Mouse (Mus musculus) intestine, embryonic 15.5 days (tissue): ENCODE measurements around the gene Clic1. TPM values are rescaled to one million over a fixed set of nuclear protein-coding genes. Genes with fewer than 3 reads are reported as not detected.

Source experiments
- ATAC-seq: fragments of 200-750 bp; cut with Nextera tagmentation; 2 replicates; pipeline ENCODE4 v1.8.0; 2017; ENCODE audit warnings: moderate TSS enrichment, moderate library complexity
- H3K27ac ChIP-seq: fragments of 300-500 bp; sonication (generic); 2 replicates; pipeline ENCODE4 v1.5.1; 2015; ENCODE audit warnings: mild to moderate bottlenecking, inconsistent platforms
- H3K27me3 ChIP-seq: fragments of 300-500 bp; sonication (generic); replicated peaks from 2 replicates; pipeline ENCODE4 v1.6.1; 2015; ENCODE audit warnings: inconsistent platforms
- H3K36me3 ChIP-seq: fragments of 300-500 bp; sonication (generic); 2 replicates; pipeline ENCODE4 v1.6.1; 2015; ENCODE audit warnings: inconsistent platforms
- H3K4me1 ChIP-seq: fragments of 300-500 bp; sonication (generic); replicated peaks from 2 replicates; pipeline ENCODE4 v1.6.1; 2015; ENCODE audit warnings: inconsistent platforms
- H3K4me2 ChIP-seq: fragments of 300-500 bp; sonication (generic); replicated peaks from 2 replicates; pipeline ENCODE4 v1.6.1; 2015; ENCODE audit warnings: mild to moderate bottlenecking, inconsistent platforms
- H3K4me3 ChIP-seq: fragments of 300-500 bp; sonication (generic); replicated peaks from 2 replicates; pipeline ENCODE4 v1.5.1; 2015; ENCODE audit warnings: inconsistent platforms
- H3K9ac ChIP-seq: fragments of 300-500 bp; sonication (generic); 2 replicates; pipeline ENCODE4 v1.6.1; 2015; ENCODE audit warnings: inconsistent platforms
- H3K9me3 ChIP-seq: fragments of 300-500 bp; sonication (generic); 2 replicates; pipeline ENCODE4 v1.6.1; 2016; ENCODE audit warnings: inconsistent platforms
- WGBS: fragments of 180-500 bp; shearing (Covaris S2); methylation state at CpG from one replicate; pipeline ENCODE4 v1.1.7; 2015; 5-methylcytosine and 5-hydroxymethylcytosine counted together
- polyA plus RNA-seq: library from polyadenylated mRNA; unstranded; fragments of >200 nt; fragmentation: Nextera tagmentation; extraction: Ambion mirVana; gene quantifications from 2 replicates; pipeline ENCODE4 v1.2.1, GENCODE M21; 2015

Clic1 gene
- polyA plus RNA-seq, 1 experiment from 2014 or later: 385 TPM

DNA sequence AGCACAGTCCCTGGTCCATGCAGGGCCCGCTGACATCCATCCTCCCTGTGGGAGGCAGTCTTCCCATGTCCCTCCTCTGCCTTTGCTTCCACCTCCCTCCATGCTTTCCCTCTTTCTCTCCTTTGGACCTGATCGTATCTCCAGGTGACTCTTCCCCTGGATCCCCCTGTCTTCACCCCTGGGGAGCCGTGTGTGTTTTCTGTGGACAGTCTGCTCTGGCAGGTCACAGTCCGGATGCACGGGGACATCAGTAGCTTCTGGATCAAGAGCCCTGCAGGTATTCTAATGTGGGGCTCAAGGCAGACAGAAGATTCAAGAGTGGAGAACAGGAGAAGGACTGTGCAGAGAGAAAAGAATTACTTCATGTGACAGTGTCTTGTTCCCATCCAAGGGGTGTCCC, 26.5 kb upstream of the Clic1 start:
- no peaks in the 10 kb centered on the region for H3K27me3 ChIP-seq
- H3K27ac ChIP-seq: no peak overlapping the region
- H3K9ac ChIP-seq: no peak overlapping the region
- peaks cover 39% of the 10 kb centered on the region for H3K4me1 ChIP-seq
- H3K4me2 ChIP-seq: no peak overlapping the region
- H3K4me3 ChIP-seq: no peak overlapping the region
- no peaks in the 10 kb centered on the region for H3K9me3 ChIP-seq
- no peak for ATAC-seq
- no peaks in the 10 kb centered on the region for H3K36me3 ChIP-seq
- WGBS: 86% methylated on average over 5 of the region's 5 CpGs

DNA sequence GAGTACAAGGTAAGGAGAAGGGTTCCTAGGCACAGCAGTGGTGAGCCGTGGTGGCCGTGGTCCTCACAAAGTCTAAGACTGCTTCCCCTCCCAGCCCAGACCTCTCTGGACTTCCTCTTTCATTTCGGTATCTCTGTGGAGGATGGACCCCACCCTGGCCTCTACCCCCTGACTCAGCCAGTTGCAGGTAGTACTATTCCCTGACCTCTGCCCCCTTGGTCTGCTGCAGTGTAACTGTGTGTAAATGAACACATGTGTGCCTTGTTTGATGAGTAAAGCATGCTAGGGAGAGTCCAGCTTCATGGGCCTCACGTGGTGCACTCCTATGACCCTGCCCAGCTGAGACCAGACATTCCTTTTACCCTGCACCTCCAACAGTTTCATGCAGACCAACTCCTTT, 26.0 kb upstream of the Clic1 start:
- H3K36me3 ChIP-seq: no peaks in the 10 kb centered on the region
- ATAC-seq: peak; percentile 51
- H3K27me3 ChIP-seq: no peaks in the 10 kb centered on the region
- no peaks in the 10 kb centered on the region for H3K9me3 ChIP-seq
- H3K27ac ChIP-seq: no peak overlapping the region
- WGBS: 47% methylated on average over 4 of the region's 4 CpGs
- peaks cover 43% of the 10 kb centered on the region for H3K4me1 ChIP-seq
- H3K4me2 ChIP-seq: no peak overlapping the region
- 0 out of 2 replicates have a peak overlapping the region, but pooled peaks have one; percentile 26 for H3K9ac ChIP-seq
- no peak overlapping the region for H3K4me3 ChIP-seq

DNA sequence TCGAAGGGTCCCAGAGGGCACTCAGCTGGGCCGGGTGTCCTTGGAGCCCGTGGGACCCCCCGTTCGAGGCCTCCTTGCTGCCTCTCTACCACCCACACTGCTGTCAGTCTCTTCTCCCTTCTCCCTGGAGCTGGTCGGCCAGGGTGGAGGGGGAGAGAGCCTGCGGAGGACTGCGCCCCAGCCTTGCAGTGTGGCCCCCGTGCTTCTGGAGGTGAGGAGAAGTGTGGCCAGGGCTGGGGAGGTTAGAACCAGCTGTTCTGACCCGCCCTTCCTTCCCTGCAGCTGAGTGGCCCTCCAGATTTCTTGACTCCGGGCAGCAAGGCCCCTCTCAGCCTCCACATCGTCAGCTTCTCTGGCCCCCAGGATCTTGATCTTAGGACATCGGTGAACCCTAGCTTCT, 25.5 kb upstream of the Clic1 start:
- H3K9ac ChIP-seq: peak overlapping the region; percentile 26; the same call in 1 of the 2 replicates
- H3K27ac ChIP-seq: no peak overlapping the region
- peaks cover 47% of the 10 kb centered on the region for H3K4me1 ChIP-seq

DNA sequence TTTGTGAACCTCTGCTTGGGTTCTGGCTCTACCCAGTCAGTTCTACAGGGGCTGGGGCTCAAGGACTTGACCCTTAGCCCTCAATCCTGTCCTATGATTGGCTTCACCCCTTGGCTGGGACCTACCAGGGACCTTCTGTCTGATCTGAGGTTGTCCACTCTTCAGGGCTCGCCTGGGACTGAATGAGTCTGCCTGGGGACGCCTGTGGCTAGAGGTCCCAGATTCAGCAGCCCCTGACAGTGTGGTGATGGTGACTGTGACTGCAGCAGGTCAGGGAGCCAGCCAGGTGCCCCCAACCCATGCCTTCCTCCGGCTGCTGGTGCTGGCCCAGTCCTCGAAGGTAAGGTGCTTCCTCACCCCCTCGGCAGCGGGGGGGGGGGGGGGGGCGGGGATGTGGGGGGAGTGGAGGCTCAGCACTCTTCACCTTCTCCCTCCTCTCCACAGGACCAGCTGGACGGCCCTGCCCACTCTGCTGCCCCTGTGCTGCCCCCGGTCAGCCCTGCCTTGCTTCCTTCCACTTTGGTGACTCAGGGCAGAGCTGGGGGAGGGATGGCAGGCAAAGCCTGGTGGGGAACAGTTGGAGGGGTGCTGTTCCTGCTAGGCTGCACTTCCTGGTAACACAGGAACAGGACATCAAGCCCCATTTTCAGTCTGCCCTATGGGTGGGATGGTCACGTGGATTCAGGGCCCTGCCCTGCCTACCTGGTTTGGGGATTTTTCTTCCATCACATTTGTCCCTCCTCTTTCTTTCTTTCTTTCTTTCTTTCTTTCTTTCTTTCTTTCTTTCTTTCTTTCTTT, 24.9 kb upstream of the Clic1 start:
- Histone ChIP-seq H3K4me1 (peaks cover 50% of the 10 kb centered on the region), H3K9ac (no peak overlapping the region), H3K27ac (no peak overlapping the region), H3K36me3 (no peaks in the 10 kb centered on the region), H3K4me3 (no peak overlapping the region), H3K27me3 (no peaks in the 10 kb centered on the region), H3K4me2 (no peak overlapping the region), H3K9me3 (no peaks in the 10 kb centered on the region)
- WGBS: 68% methylated on average over 8 of the region's 10 CpGs
- ATAC-seq: no peak

More for the DNA sequence above, 25.5 kb upstream of the Clic1 start:
- no peaks in the 10 kb centered on the region for H3K9me3 ChIP-seq
- H3K4me2 ChIP-seq: no peak overlapping the region
- no peaks in the 10 kb centered on the region for H3K36me3 ChIP-seq
- ATAC-seq: no peak
- H3K27me3 ChIP-seq: no peaks in the 10 kb centered on the region
- WGBS: 71% methylated on average over 13 of the region's 13 CpGs
- no peak overlapping the region for H3K4me3 ChIP-seq

DNA sequence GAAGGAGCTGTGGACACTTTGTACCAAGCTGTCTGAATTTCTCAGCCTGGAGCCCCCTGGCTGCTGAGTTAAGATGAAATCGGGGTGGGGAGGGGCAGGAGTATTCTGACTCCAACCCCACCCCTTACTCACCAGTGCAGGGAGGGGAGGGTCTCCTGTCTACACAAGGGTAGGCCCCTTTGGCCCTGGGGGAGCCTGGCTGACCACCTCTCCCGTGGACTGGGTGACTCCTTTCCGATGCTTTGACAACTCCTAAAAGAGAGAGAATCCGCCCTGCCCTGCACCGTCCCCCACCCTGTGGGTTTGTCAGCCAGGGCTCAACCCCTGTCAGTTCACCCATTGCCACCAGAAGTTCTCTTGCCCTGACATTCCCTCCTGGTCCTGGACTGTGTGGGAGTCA, 23.6 kb upstream of the Clic1 start:
- H3K4me1 ChIP-seq: peaks cover 51% of the 10 kb centered on the region
- H3K9ac ChIP-seq: peak overlapping the region; percentile 20
- no peak overlapping the region for H3K4me3 ChIP-seq
- no peaks in the 10 kb centered on the region for H3K27me3 ChIP-seq
- H3K9me3 ChIP-seq: no peaks in the 10 kb centered on the region
- peak overlapping the region; percentile 11; the same call in 1 of the 2 replicates for H3K4me2 ChIP-seq
- H3K27ac ChIP-seq: 0 out of 2 replicates have a peak overlapping the region, but pooled peaks have one; percentile 36
- WGBS: 78% methylated on average over 5 of the region's 5 CpGs
- no peak for ATAC-seq
- H3K36me3 ChIP-seq: no peaks in the 10 kb centered on the region

- no peaks in the 10 kb centered on the region for H3K27me3 ChIP-seq
- peaks cover 46% of the 10 kb centered on the region for H3K4me1 ChIP-seq
- peak within 1 kb of the TSS; percentile 54 for H3K27ac ChIP-seq
- peak within 1 kb of the TSS; percentile 44 for H3K4me2 ChIP-seq
- 0 out of 2 replicates have a peak within 1 kb of the TSS, but pooled peaks have one; percentile 10 for H3K4me3 ChIP-seq
- 42% methylated on average over 13 of the region's 13 CpGs for WGBS
- no peaks in the 10 kb centered on the region for H3K36me3 ChIP-seq
- 0 out of 2 replicates have a peak within 1 kb of the TSS, but pooled peaks have one; percentile 26 for H3K9ac ChIP-seq
- H3K9me3 ChIP-seq: no peaks in the 10 kb centered on the region
- ATAC-seq: peak; percentile 66
Observed at GRCm38 (mm10) chr17:35027277-35028068, 22.3 kb upstream of the Clic1 start, which contains the start of gene Sapcd1. Gene Sapcd1, minus strand, starts transcription at chr17:35028016.

- no peak for ATAC-seq
- 65% methylated on average over 2 of the region's 2 CpGs for WGBS
- no peak overlapping the region for H3K9ac ChIP-seq
Observed at GRCm38 (mm10) chr17:35028315-35028714, 21.5 kb upstream of the Clic1 start.

DNA sequence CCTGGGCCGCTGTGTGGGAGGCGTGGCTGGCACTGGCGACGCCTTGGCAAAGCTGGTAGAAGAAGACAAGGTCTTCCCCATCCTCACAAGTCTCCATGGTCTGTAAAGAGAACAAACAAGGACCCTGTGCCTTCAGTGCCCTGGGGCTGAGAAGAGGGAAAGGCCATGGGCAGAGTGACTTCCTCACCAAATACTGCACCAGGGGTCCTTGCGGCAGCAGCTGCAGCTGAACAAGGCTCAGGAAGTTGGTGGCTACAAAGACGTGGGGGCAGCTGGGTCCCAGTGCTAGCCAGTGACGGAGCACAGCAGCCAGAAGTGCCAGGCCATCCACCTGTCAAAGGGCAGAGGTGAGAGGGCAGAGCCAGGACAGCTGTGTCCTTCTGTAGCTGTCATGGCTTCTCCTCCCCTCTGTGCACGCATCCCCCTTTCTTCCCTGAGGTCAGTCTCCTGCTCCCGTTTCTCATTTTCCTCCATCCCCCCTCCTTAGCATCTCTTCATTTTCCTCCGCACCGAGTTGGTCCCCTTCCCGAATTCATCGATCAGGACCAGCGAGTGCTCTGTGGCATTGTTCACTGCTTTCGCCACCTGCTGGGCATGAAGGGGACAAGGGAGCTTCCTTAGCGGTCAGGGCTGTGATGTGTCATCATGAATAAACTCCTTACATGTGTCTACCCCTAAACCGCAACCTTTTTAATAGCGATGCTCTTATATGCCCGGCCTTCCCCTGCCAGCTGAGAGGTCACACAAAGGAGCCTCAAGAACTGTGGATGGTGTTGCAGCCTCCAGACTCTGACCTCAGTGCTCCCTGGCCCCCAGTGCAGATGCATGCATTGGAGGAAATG, 19.9 kb upstream of the Clic1 start:
- Histone ChIP-seq H3K4me1 (peaks cover 35% of the 10 kb centered on the region), H3K4me2 (no peak overlapping the region; the same call in 1 of the 2 replicates), H3K27ac (no peak overlapping the region), H3K36me3 (no peaks in the 10 kb centered on the region), H3K9me3 (no peaks in the 10 kb centered on the region), H3K9ac (0 out of 2 replicates have a peak overlapping the region, but pooled peaks have one; percentile 3), H3K4me3 (no peak overlapping the region), H3K27me3 (no peaks in the 10 kb centered on the region)
- 38% methylated on average over 19 of the region's 19 CpGs for WGBS
- ATAC-seq: no peak

More at GRCm38 (mm10) chr17:35028315-35028714, 21.5 kb upstream of the Clic1 start:
- Histone ChIP-seq H3K4me2 (no peak overlapping the region), H3K27ac (0 out of 2 replicates have a peak overlapping the region, but pooled peaks have one; percentile 25), H3K36me3 (no peaks in the 10 kb centered on the region), H3K4me3 (no peak overlapping the region), H3K27me3 (no peaks in the 10 kb centered on the region), H3K4me1 (peaks cover 46% of the 10 kb centered on the region), H3K9me3 (no peaks in the 10 kb centered on the region)

GRCm38 (mm10) chr17:35031272-35031671, 18.5 kb upstream of the Clic1 start:
- no peak overlapping the region for H3K4me3 ChIP-seq
- ATAC-seq: no peak
- no peak overlapping the region for H3K27ac ChIP-seq
- no peaks in the 10 kb centered on the region for H3K9me3 ChIP-seq
- WGBS: 92% methylated on average over 11 of the region's 11 CpGs
- H3K4me2 ChIP-seq: no peak overlapping the region
- no peaks in the 10 kb centered on the region for H3K36me3 ChIP-seq
- H3K4me1 ChIP-seq: peaks cover 24% of the 10 kb centered on the region
- no peaks in the 10 kb centered on the region for H3K27me3 ChIP-seq
- no peak overlapping the region for H3K9ac ChIP-seq

GRCm38 (mm10) chr17:35031880-35032279, 17.9 kb upstream of the Clic1 start:
- Histone ChIP-seq H3K27me3 (no peaks in the 10 kb centered on the region), H3K4me3 (no peak overlapping the region), H3K4me1 (peaks cover 20% of the 10 kb centered on the region), H3K36me3 (no peaks in the 10 kb centered on the region), H3K4me2 (no peak overlapping the region), H3K27ac (no peak overlapping the region), H3K9ac (no peak overlapping the region), H3K9me3 (no peaks in the 10 kb centered on the region)
- whole genome bisulfite sequencing: 84% methylated on average over 7 of the region's 7 CpGs
- no peak for ATAC-seq

GRCm38 (mm10) chr17:35032323-35032870, 17.4 kb upstream of the Clic1 start:
- 67% methylated on average over 8 of the region's 8 CpGs for WGBS
- H3K9ac ChIP-seq: no peak overlapping the region
- no peaks in the 10 kb centered on the region for H3K9me3 ChIP-seq

More at GRCm38 (mm10) chr17:35032323-35032870, 17.4 kb upstream of the Clic1 start:
- H3K27me3 ChIP-seq: no peaks in the 10 kb centered on the region
- H3K36me3 ChIP-seq: no peaks in the 10 kb centered on the region
- H3K4me1 ChIP-seq: peaks cover 20% of the 10 kb centered on the region
- H3K27ac ChIP-seq: no peak overlapping the region
- no peak overlapping the region for H3K4me3 ChIP-seq
- no peak for ATAC-seq
- H3K4me2 ChIP-seq: no peak overlapping the region
